Mouse (Mus musculus): Measurements from ENCODE around the gene Ubap1. TPM values are rescaled to one million over a fixed set of nuclear protein-coding genes. Genes with fewer than 3 reads are reported as not detected.

The Ubap1 gene
- polyA plus RNA-seq, 1 experiment from 2014 or later, result 42.0 TPM

- Histone ChIP-seq H3K4me1 (replicated peaks; ENCODE audit: control insufficient read depth, insufficient read depth) (peaks cover 7% of the 10 kb centered on the region; the same call in 1 of the 2 replicates), H3K9ac (ENCODE audit: low read length) (peak overlapping the region; percentile 98), H3K36me3 (ENCODE audit: control insufficient read depth, insufficient read depth, low read length) (no peaks in the 10 kb centered on the region), H3K4me3 (ENCODE audit: low read depth, low read length) (peak overlapping the region; percentile 76), H3K27ac (replicated peaks) (peak overlapping the region; percentile 100), H3K9me3 (ENCODE audit: control insufficient read depth, low read length) (no peaks in the 10 kb centered on the region), H3K27me3 (ENCODE audit: control insufficient read depth, insufficient read depth, low read length) (no peaks in the 10 kb centered on the region), H3K4me2 (replicated peaks; ENCODE audit: low read depth) (peak overlapping the region; percentile 86)
- DNase-seq (ENCODE audit: low spot score), result no peak
- ATAC-seq (ENCODE audit: low FRiP score, low TSS enrichment), result no peak
- WGBS, result 10% methylated on average over 14 of the region's 14 CpGs
- no peak for TF ChIP-seq EP300 (optimal IDR thresholded peaks at IDR 0.05)
These were observed 35.1 kb upstream of the Ubap1 start for GRCm38 (mm10) chr4:41313722-41314121.

- peak; percentile 95 for ATAC-seq (ENCODE audit: low FRiP score, low TSS enrichment)
- DNase-seq (ENCODE audit: low spot score), result peak; percentile 98
- no peaks in the 10 kb centered on the region for H3K9me3 ChIP-seq (ENCODE audit: control insufficient read depth, low read length)
- H3K9ac ChIP-seq (ENCODE audit: low read length), result peak within 1 kb of the TSS; percentile 98
- H3K27ac ChIP-seq (replicated peaks), result peak within 1 kb of the TSS; percentile 100
- peaks cover 7% of the 10 kb centered on the region; the same call in 1 of the 2 replicates for H3K4me1 ChIP-seq (replicated peaks; ENCODE audit: control insufficient read depth, insufficient read depth)
- H3K27me3 ChIP-seq (ENCODE audit: control insufficient read depth, insufficient read depth, low read length), result no peaks in the 10 kb centered on the region
- no peaks in the 10 kb centered on the region for H3K36me3 ChIP-seq (ENCODE audit: control insufficient read depth, insufficient read depth, low read length)
- H3K4me2 ChIP-seq (replicated peaks; ENCODE audit: low read depth), result peak within 1 kb of the TSS; percentile 86
- TF ChIP-seq EP300 (optimal IDR thresholded peaks at IDR 0.05) (peak; percentile 25), CTCF (IDR thresholded peaks at IDR 0.05; ENCODE audit: low read depth) (no peak)
- H3K4me3 ChIP-seq (ENCODE audit: low read depth, low read length), result peak within 1 kb of the TSS; percentile 76
- WGBS, result under 1% methylated on average over 70 of the region's 70 CpGs
These were observed 34.4 kb upstream of the Ubap1 start, which contains the start of gene Dcaf12 for GRCm38 (mm10) chr4:41314141-41315129. TSS of gene Dcaf12 (minus strand) at chr4:41314889.

GRCm38 (mm10) chr4:41315173-41315572, 33.6 kb upstream of the Ubap1 start:
- ATAC-seq (ENCODE audit: low FRiP score, low TSS enrichment), result peak; percentile 48
- 15% methylated on average over 8 of the region's 8 CpGs for WGBS
- peak overlapping the region; percentile 58 for H3K4me2 ChIP-seq (replicated peaks; ENCODE audit: low read depth)
- TF ChIP-seq EP300 (optimal IDR thresholded peaks at IDR 0.05) (no peak), CTCF (IDR thresholded peaks at IDR 0.05; ENCODE audit: low read depth) (no peak)
- no peaks in the 10 kb centered on the region for H3K27me3 ChIP-seq (ENCODE audit: control insufficient read depth, insufficient read depth, low read length)
- H3K4me3 ChIP-seq (ENCODE audit: low read depth, low read length), result peak overlapping the region; percentile 76
- peak; percentile 58 for DNase-seq (ENCODE audit: low spot score)
- H3K9me3 ChIP-seq (ENCODE audit: control insufficient read depth, low read length), result no peaks in the 10 kb centered on the region
- no peaks in the 10 kb centered on the region for H3K36me3 ChIP-seq (ENCODE audit: control insufficient read depth, insufficient read depth, low read length)
- H3K9ac ChIP-seq (ENCODE audit: low read length), result peak overlapping the region; percentile 51
- peak overlapping the region; percentile 100 for H3K27ac ChIP-seq (replicated peaks)
- peaks cover 7% of the 10 kb centered on the region; the same call in 1 of the 2 replicates for H3K4me1 ChIP-seq (replicated peaks; ENCODE audit: control insufficient read depth, insufficient read depth)

- no peak overlapping the region for H3K4me3 ChIP-seq (ENCODE audit: low read depth, low read length)
- H3K9ac ChIP-seq (ENCODE audit: low read length), result no peak overlapping the region
- 61% methylated on average over 5 of the region's 5 CpGs for WGBS
- DNase-seq (ENCODE audit: low spot score), result no peak
- no peaks in the 10 kb centered on the region for H3K9me3 ChIP-seq (ENCODE audit: control insufficient read depth, low read length)
- H3K4me1 ChIP-seq (replicated peaks; ENCODE audit: control insufficient read depth, insufficient read depth), result peaks cover 7% of the 10 kb centered on the region; the same call in 1 of the 2 replicates
- H3K4me2 ChIP-seq (replicated peaks; ENCODE audit: low read depth), result no peak overlapping the region
- no peak for TF ChIP-seq CTCF (IDR thresholded peaks at IDR 0.05; ENCODE audit: low read depth)
- TF ChIP-seq EP300 (optimal IDR thresholded peaks at IDR 0.05), result no peak
- no peak for ATAC-seq (ENCODE audit: low FRiP score, low TSS enrichment)
- H3K27ac ChIP-seq (replicated peaks), result no peak overlapping the region
- H3K36me3 ChIP-seq (ENCODE audit: control insufficient read depth, insufficient read depth, low read length), result no peaks in the 10 kb centered on the region
- H3K27me3 ChIP-seq (ENCODE audit: control insufficient read depth, insufficient read depth, low read length), result no peaks in the 10 kb centered on the region
These were observed 30.5 kb upstream of the Ubap1 start for GRCm38 (mm10) chr4:41318267-41318666.

- peak; percentile 77 for ATAC-seq (ENCODE audit: low FRiP score, low TSS enrichment)
- 42% methylated on average over 4 of the region's 4 CpGs for WGBS
These were observed 27.8 kb upstream of the Ubap1 start for GRCm38 (mm10) chr4:41320971-41321370.

GRCm38 (mm10) chr4:41326876-41327275, 21.9 kb upstream of the Ubap1 start:
- Histone ChIP-seq H3K4me1 (replicated peaks; ENCODE audit: control insufficient read depth, insufficient read depth) (no peaks in the 10 kb centered on the region), H3K9me3 (ENCODE audit: control insufficient read depth, low read length) (no peaks in the 10 kb centered on the region), H3K4me2 (replicated peaks; ENCODE audit: low read depth) (no peak overlapping the region), H3K27ac (replicated peaks) (no peak overlapping the region), H3K4me3 (ENCODE audit: low read depth, low read length) (no peak overlapping the region), H3K27me3 (ENCODE audit: control insufficient read depth, insufficient read depth, low read length) (no peaks in the 10 kb centered on the region), H3K36me3 (ENCODE audit: control insufficient read depth, insufficient read depth, low read length) (no peaks in the 10 kb centered on the region), H3K9ac (ENCODE audit: low read length) (no peak overlapping the region)
- 94% methylated on average over 6 of the region's 6 CpGs for WGBS
- no peak for ATAC-seq (ENCODE audit: low FRiP score, low TSS enrichment)
- DNase-seq (ENCODE audit: low spot score), result no peak
- TF ChIP-seq EP300 (optimal IDR thresholded peaks at IDR 0.05) (no peak), CTCF (IDR thresholded peaks at IDR 0.05; ENCODE audit: low read depth) (no peak)

More at GRCm38 (mm10) chr4:41320971-41321370, 27.8 kb upstream of the Ubap1 start:
- peak; percentile 31 for DNase-seq (ENCODE audit: low spot score)
- H3K27ac ChIP-seq (replicated peaks), result no peak overlapping the region
- H3K27me3 ChIP-seq (ENCODE audit: control insufficient read depth, insufficient read depth, low read length), result no peaks in the 10 kb centered on the region
- no peak overlapping the region for H3K4me3 ChIP-seq (ENCODE audit: low read depth, low read length)
- no peak overlapping the region for H3K4me2 ChIP-seq (replicated peaks; ENCODE audit: low read depth)
- no peak overlapping the region for H3K9ac ChIP-seq (ENCODE audit: low read length)
- H3K36me3 ChIP-seq (ENCODE audit: control insufficient read depth, insufficient read depth, low read length), result no peaks in the 10 kb centered on the region
- TF ChIP-seq CTCF (IDR thresholded peaks at IDR 0.05; ENCODE audit: low read depth), result no peak
- TF ChIP-seq EP300 (optimal IDR thresholded peaks at IDR 0.05), result no peak
- H3K9me3 ChIP-seq (ENCODE audit: control insufficient read depth, low read length), result no peaks in the 10 kb centered on the region
- no peaks in the 10 kb centered on the region for H3K4me1 ChIP-seq (replicated peaks; ENCODE audit: control insufficient read depth, insufficient read depth)

Data from stomach, postnatal 0 days (tissue).